Mouse (Mus musculus) forebrain, embryonic 15.5 days (tissue): Measurements from ENCODE around the gene Gas2l3. TPM values are rescaled to one million over a fixed set of nuclear protein-coding genes. Genes with fewer than 3 reads are reported as not detected.

Experiments
- ATAC-seq: fragments of 200-750 bp; cut with Nextera tagmentation; replicated peaks from 2 replicates; pipeline ENCODE4 v1.8.0; 2017; ENCODE audit warnings: mild to moderate bottlenecking, moderate TSS enrichment, moderate library complexity
- H3K27ac ChIP-seq: fragments of 300-500 bp; sonication (generic); replicated peaks from 2 replicates; pipeline ENCODE4 v1.5.1; 2015; ENCODE audit warnings: mild to moderate bottlenecking, inconsistent platforms
- H3K27me3 ChIP-seq: fragments of 300-500 bp; sonication (generic); 2 replicates; pipeline ENCODE4 v1.6.1; 2015; ENCODE audit warnings: inconsistent platforms
- H3K36me3 ChIP-seq: fragments of 300-500 bp; sonication (generic); 2 replicates; pipeline ENCODE4 v1.6.1; 2015; ENCODE audit warnings: mild to moderate bottlenecking, inconsistent platforms
- H3K4me1 ChIP-seq: fragments of 300-500 bp; sonication (generic); 2 replicates; pipeline ENCODE4 v1.6.1; 2015; ENCODE audit warnings: inconsistent platforms
- H3K4me2 ChIP-seq: fragments of 300-500 bp; sonication (generic); replicated peaks from 2 replicates; pipeline ENCODE4 v1.6.1; 2015; ENCODE audit warnings: mild to moderate bottlenecking, inconsistent platforms
- H3K4me3 ChIP-seq: fragments of 300-500 bp; sonication (generic); 2 replicates; pipeline ENCODE4 v1.5.1; 2015; ENCODE audit warnings: mild to moderate bottlenecking, inconsistent platforms
- H3K9ac ChIP-seq: fragments of 300-500 bp; sonication (generic); replicated peaks from 2 replicates; pipeline ENCODE4 v1.6.1; 2015; ENCODE audit warnings: mild to moderate bottlenecking, inconsistent platforms
- H3K9me3 ChIP-seq: fragments of 300-500 bp; sonication (generic); 2 replicates; pipeline ENCODE4 v1.6.1; 2016; ENCODE audit warnings: inconsistent platforms
- WGBS: fragments of 180-500 bp; shearing (Covaris S2); methylation state at CpG from one replicate; pipeline ENCODE4 v1.1.7; 2015; ENCODE audit warnings: mixed read lengths; 5-methylcytosine and 5-hydroxymethylcytosine counted together
- polyA plus RNA-seq: library from polyadenylated mRNA; unstranded; fragments of >200 nt; fragmentation: Nextera tagmentation; extraction: Ambion mirVana; gene quantifications from 2 replicates; pipeline ENCODE4 v1.2.1, GENCODE M21; 2015

The Gas2l3 gene
- polyA plus RNA-seq, 1 experiment from 2014 or later: 12.1 TPM

- 91% methylated on average over 9 of the region's 9 CpGs for WGBS
- no peaks in the 10 kb centered on the region for H3K9me3 ChIP-seq
- no peak overlapping the region for H3K4me2 ChIP-seq
- H3K36me3 ChIP-seq: 0 out of 2 replicates have a peak, but pooled peaks cover 3% of the 10 kb centered on the region
- H3K9ac ChIP-seq: no peak overlapping the region
- ATAC-seq: no peak
- no peak overlapping the region for H3K27ac ChIP-seq
- H3K4me1 ChIP-seq: no peaks in the 10 kb centered on the region
- H3K4me3 ChIP-seq: no peak overlapping the region
- no peaks in the 10 kb centered on the region for H3K27me3 ChIP-seq
These were observed 20.5 kb downstream of the Gas2l3 start for GRCm38 (mm10) chr10:89423164-89423778.

- Histone ChIP-seq H3K27ac (no peak overlapping the region), H3K9me3 (no peaks in the 10 kb centered on the region), H3K4me1 (no peaks in the 10 kb centered on the region), H3K36me3 (0 out of 2 replicates have a peak, but pooled peaks cover 3% of the 10 kb centered on the region), H3K27me3 (no peaks in the 10 kb centered on the region), H3K4me3 (no peak overlapping the region), H3K4me2 (no peak overlapping the region), H3K9ac (no peak overlapping the region)
- 92% methylated on average over 8 of the region's 8 CpGs for WGBS
- ATAC-seq: no peak
These were observed 21.1 kb downstream of the Gas2l3 start for GRCm38 (mm10) chr10:89422504-89423158.

- 0 out of 2 replicates have a peak, but pooled peaks cover 6% of the 10 kb centered on the region for H3K36me3 ChIP-seq
- H3K27ac ChIP-seq: no peak overlapping the region
- no peak overlapping the region for H3K9ac ChIP-seq
- no peaks in the 10 kb centered on the region for H3K4me1 ChIP-seq
- H3K4me2 ChIP-seq: no peak overlapping the region
- no peaks in the 10 kb centered on the region for H3K27me3 ChIP-seq
- ATAC-seq: no peak
- H3K4me3 ChIP-seq: no peak overlapping the region
- no peaks in the 10 kb centered on the region for H3K9me3 ChIP-seq
- 94% methylated on average over 2 of the region's 2 CpGs for WGBS
These were observed 25.8 kb downstream of the Gas2l3 start for GRCm38 (mm10) chr10:89417966-89418365.

- WGBS: 76% methylated on average over 3 of the region's 3 CpGs
- Histone ChIP-seq H3K27ac (no peak overlapping the region), H3K27me3 (no peaks in the 10 kb centered on the region), H3K4me2 (no peak overlapping the region), H3K9me3 (no peaks in the 10 kb centered on the region), H3K36me3 (0 out of 2 replicates have a peak, but pooled peaks cover 6% of the 10 kb centered on the region), H3K4me3 (no peak overlapping the region), H3K9ac (no peak overlapping the region), H3K4me1 (no peaks in the 10 kb centered on the region)
- no peak for ATAC-seq
These were observed 28.3 kb downstream of the Gas2l3 start for GRCm38 (mm10) chr10:89415478-89415877.

GRCm38 (mm10) chr10:89407551-89407950 is 36.2 kb downstream of the Gas2l3 start:
- Histone ChIP-seq H3K4me2 (no peak overlapping the region), H3K9ac (no peak overlapping the region), H3K9me3 (no peaks in the 10 kb centered on the region), H3K27ac (no peak overlapping the region), H3K27me3 (no peaks in the 10 kb centered on the region), H3K36me3 (no peaks in the 10 kb centered on the region), H3K4me3 (no peak overlapping the region), H3K4me1 (no peaks in the 10 kb centered on the region)
- WGBS: 57% methylated on average over 1 of the region's 1 CpGs
- no peak for ATAC-seq

GRCm38 (mm10) chr10:89406733-89407484 is 36.9 kb downstream of the Gas2l3 start:
- no peak overlapping the region for H3K9ac ChIP-seq
- ATAC-seq: no peak
- 82% methylated on average over 5 of the region's 6 CpGs for whole genome bisulfite sequencing
- no peaks in the 10 kb centered on the region for H3K4me1 ChIP-seq
- H3K27ac ChIP-seq: no peak overlapping the region
- H3K36me3 ChIP-seq: no peaks in the 10 kb centered on the region
- no peak overlapping the region for H3K4me2 ChIP-seq
- H3K4me3 ChIP-seq: no peak overlapping the region
- no peaks in the 10 kb centered on the region for H3K9me3 ChIP-seq
- H3K27me3 ChIP-seq: no peaks in the 10 kb centered on the region

- no peak overlapping the region for H3K9ac ChIP-seq
- no peaks in the 10 kb centered on the region for H3K27me3 ChIP-seq
- H3K9me3 ChIP-seq: no peaks in the 10 kb centered on the region
- WGBS: 88% methylated on average over 4 of the region's 4 CpGs
- no peaks in the 10 kb centered on the region for H3K4me1 ChIP-seq
- no peak for ATAC-seq
- no peak overlapping the region for H3K4me3 ChIP-seq
- no peaks in the 10 kb centered on the region for H3K36me3 ChIP-seq
- H3K27ac ChIP-seq: no peak overlapping the region
- no peak overlapping the region for H3K4me2 ChIP-seq
These were observed 38.8 kb downstream of the Gas2l3 start for GRCm38 (mm10) chr10:89404936-89405335.

- Histone ChIP-seq H3K9me3 (no peaks in the 10 kb centered on the region), H3K4me3 (no peak overlapping the region), H3K4me2 (no peak overlapping the region), H3K27ac (no peak overlapping the region), H3K36me3 (no peaks in the 10 kb centered on the region), H3K27me3 (no peaks in the 10 kb centered on the region), H3K4me1 (peaks cover 4% of the 10 kb centered on the region; the same call in 1 of the 2 replicates), H3K9ac (no peak overlapping the region)
- ATAC-seq: no peak
- WGBS: 84% methylated on average over 19 of the region's 19 CpGs
These were observed 43.0 kb downstream of the Gas2l3 start for GRCm38 (mm10) chr10:89400674-89401336.

GRCm38 (mm10) chr10:89395823-89396222 is 47.9 kb downstream of the Gas2l3 start:
- peak overlapping the region; percentile 20 for H3K4me2 ChIP-seq
- WGBS: 4% methylated on average over 7 of the region's 7 CpGs

GRCm38 (mm10) chr10:89395321-89395720 is 48.4 kb downstream of the Gas2l3 start:
- no peaks in the 10 kb centered on the region for H3K36me3 ChIP-seq
- H3K9ac ChIP-seq: no peak overlapping the region
- no peaks in the 10 kb centered on the region for H3K9me3 ChIP-seq
- H3K4me3 ChIP-seq: no peak overlapping the region
- no peaks in the 10 kb centered on the region for H3K27me3 ChIP-seq
- no peak overlapping the region for H3K4me2 ChIP-seq
- 34% methylated on average over 7 of the region's 7 CpGs for WGBS
- H3K27ac ChIP-seq: no peak overlapping the region
- peaks cover 12% of the 10 kb centered on the region for H3K4me1 ChIP-seq
- no peak for ATAC-seq

More at GRCm38 (mm10) chr10:89395823-89396222, 47.9 kb downstream of the Gas2l3 start:
- H3K27ac ChIP-seq: no peak overlapping the region
- no peaks in the 10 kb centered on the region for H3K9me3 ChIP-seq
- H3K9ac ChIP-seq: no peak overlapping the region
- no peaks in the 10 kb centered on the region for H3K36me3 ChIP-seq
- H3K4me1 ChIP-seq: peaks cover 12% of the 10 kb centered on the region
- ATAC-seq: peak; percentile 39
- no peaks in the 10 kb centered on the region for H3K27me3 ChIP-seq
- no peak overlapping the region for H3K4me3 ChIP-seq

- no peak overlapping the region for H3K27ac ChIP-seq
- no peak overlapping the region for H3K4me2 ChIP-seq
- H3K9ac ChIP-seq: no peak overlapping the region
- no peaks in the 10 kb centered on the region for H3K36me3 ChIP-seq
- H3K9me3 ChIP-seq: no peaks in the 10 kb centered on the region
- H3K4me1 ChIP-seq: peaks cover 15% of the 10 kb centered on the region
- ATAC-seq: 0 out of 2 replicates have a peak, but pooled peaks have one; percentile 18
- 40% methylated on average over 4 of the region's 4 CpGs for WGBS
- no peaks in the 10 kb centered on the region for H3K27me3 ChIP-seq
- H3K4me3 ChIP-seq: no peak overlapping the region
These were observed 51.1 kb downstream of the Gas2l3 start for GRCm38 (mm10) chr10:89392687-89393086.
